Mouse (Mus musculus) intestine, postnatal 0 days (tissue): Measurements from ENCODE around the gene Ankrd63. TPM values are rescaled to one million over a fixed set of nuclear protein-coding genes. Genes with fewer than 3 reads are reported as not detected.

ENCODE experiments used
- ATAC-seq: fragments of 200-750 bp; cut with Nextera tagmentation; 2 replicates; pipeline ENCODE4 v1.8.0; 2017; ENCODE audit warnings: mild to moderate bottlenecking, moderate TSS enrichment, moderate library complexity
- H3K27ac ChIP-seq: fragments of 300-500 bp; sonication (generic); 2 replicates; pipeline ENCODE4 v1.5.1; 2014; ENCODE audit warnings: mild to moderate bottlenecking, low read depth, low read length, moderate library complexity
- H3K27me3 ChIP-seq: fragments of 300-500 bp; sonication (generic); replicated peaks from 2 replicates; pipeline ENCODE4 v1.6.1; 2014; ENCODE audit warnings: low read length, mixed read lengths; ENCODE audit not compliant: control insufficient read depth, insufficient read depth
- H3K36me3 ChIP-seq: fragments of 300-500 bp; sonication (generic); 2 replicates; pipeline ENCODE4 v1.6.1; 2014; ENCODE audit warnings: mild to moderate bottlenecking, moderate library complexity; ENCODE audit not compliant: control insufficient read depth, insufficient read depth
- H3K4me1 ChIP-seq: fragments of 300-500 bp; sonication (generic); replicated peaks from 2 replicates; pipeline ENCODE4 v1.6.1; 2014; ENCODE audit warnings: antibody characterized with exemption, low read length, mixed read lengths; ENCODE audit not compliant: control insufficient read depth, insufficient read depth
- H3K4me2 ChIP-seq: fragments of 300-500 bp; sonication (generic); replicated peaks from 2 replicates; pipeline ENCODE4 v1.6.1; 2014; ENCODE audit warnings: low read depth, mild to moderate bottlenecking, moderate library complexity
- H3K4me3 ChIP-seq: fragments of 300-500 bp; sonication (generic); 2 replicates; pipeline ENCODE4 v1.5.1; 2014; ENCODE audit warnings: low read depth, low read length
- H3K9ac ChIP-seq: fragments of 300-500 bp; sonication (generic); 2 replicates; pipeline ENCODE4 v1.6.1; 2014; ENCODE audit warnings: mild to moderate bottlenecking, low read depth, low read length
- H3K9me3 ChIP-seq: fragments of 300-500 bp; sonication (generic); 2 replicates; pipeline ENCODE4 v1.6.1; 2016; ENCODE audit warnings: mixed run types; ENCODE audit not compliant: control insufficient read depth
- CTCF ChIP-seq: sonication (generic); IDR thresholded peaks from 2 replicates; pipeline ENCODE4 v1.5.1; 2016; ENCODE audit warnings: low read depth, mild to moderate bottlenecking, control low read depth, antibody characterized with exemption, moderate library complexity
- WGBS: fragments of 180-500 bp; shearing (Covaris S2); extraction: QIAGEN DNeasy Blood & Tissue Kit; methylation state at CpG from one replicate; pipeline ENCODE4 v1.1.7; 2014; 5-methylcytosine and 5-hydroxymethylcytosine counted together
- polyA plus RNA-seq: library from polyadenylated mRNA; unstranded; fragments of >200 nt; fragmentation: Nextera tagmentation; extraction: Ambion mirVana; gene quantifications from 2 replicates; pipeline ENCODE4 v1.2.1, GENCODE M21; 2015

Ankrd63 gene
- polyA plus RNA-seq, 1 experiment from 2014 or later: 0.65 TPM

- H3K4me1 ChIP-seq: no peaks in the 10 kb centered on the region
- H3K9ac ChIP-seq: no peak overlapping the region
- no peak overlapping the region; the same call in 1 of the 2 replicates for H3K4me2 ChIP-seq
- H3K4me3 ChIP-seq: no peak overlapping the region
- H3K27ac ChIP-seq: peak overlapping the region; percentile 28; the same call in 1 of the 2 replicates
- H3K9me3 ChIP-seq: no peaks in the 10 kb centered on the region
- H3K27me3 ChIP-seq: peaks cover 4% of the 10 kb centered on the region; the same call in 1 of the 2 replicates
- no peaks in the 10 kb centered on the region for H3K36me3 ChIP-seq
- TF ChIP-seq CTCF: no peak
- no peak for ATAC-seq
- 50% methylated on average over 4 of the region's 4 CpGs for whole genome bisulfite sequencing
Measured at GRCm38 (mm10) chr2:118729194-118729593, 25.4 kb upstream of the Ankrd63 start.

- Histone ChIP-seq H3K4me2 (peak within 1 kb of the TSS; percentile 44), H3K27me3 (peaks cover 4% of the 10 kb centered on the region; the same call in 1 of the 2 replicates), H3K9ac (no peak within 1 kb of the TSS), H3K4me3 (no peak within 1 kb of the TSS), H3K36me3 (no peaks in the 10 kb centered on the region), H3K4me1 (no peaks in the 10 kb centered on the region), H3K9me3 (no peaks in the 10 kb centered on the region), H3K27ac (peak within 1 kb of the TSS; percentile 28)
- TF ChIP-seq CTCF: no peak
- no peak; the same call in 1 of the 2 replicates for ATAC-seq
- 22% methylated on average over 6 of the region's 7 CpGs for WGBS
Measured at GRCm38 (mm10) chr2:118728337-118728736, 24.6 kb upstream of the Ankrd63 start, which contains the start of gene Plcb2. Gene Plcb2 (minus strand): TSS chr2:118728438.

GRCm38 (mm10) chr2:118727911-118728310, 24.1 kb upstream of the Ankrd63 start:
- peak overlapping the region; percentile 44 for H3K4me2 ChIP-seq
- H3K27ac ChIP-seq: peak overlapping the region; percentile 28; the same call in 1 of the 2 replicates
- WGBS: 22% methylated on average over 9 of the region's 9 CpGs
- H3K4me1 ChIP-seq: no peaks in the 10 kb centered on the region
- peaks cover 4% of the 10 kb centered on the region; the same call in 1 of the 2 replicates for H3K27me3 ChIP-seq
- no peaks in the 10 kb centered on the region for H3K36me3 ChIP-seq
- no peak for TF ChIP-seq CTCF
- H3K9me3 ChIP-seq: no peaks in the 10 kb centered on the region
- no peak overlapping the region for H3K9ac ChIP-seq
- H3K4me3 ChIP-seq: no peak overlapping the region
- ATAC-seq: no peak; the same call in 1 of the 2 replicates

GRCm38 (mm10) chr2:118726873-118727272, 23.1 kb upstream of the Ankrd63 start:
- Histone ChIP-seq H3K36me3 (no peaks in the 10 kb centered on the region), H3K27me3 (peaks cover 4% of the 10 kb centered on the region; the same call in 1 of the 2 replicates), H3K27ac (no peak overlapping the region), H3K4me1 (no peaks in the 10 kb centered on the region), H3K9me3 (no peaks in the 10 kb centered on the region), H3K4me2 (no peak overlapping the region), H3K4me3 (no peak overlapping the region), H3K9ac (no peak overlapping the region)
- no peak for ATAC-seq
- no peak for TF ChIP-seq CTCF
- WGBS: 93% methylated on average over 2 of the region's 2 CpGs

- H3K4me2 ChIP-seq: no peak overlapping the region
- H3K36me3 ChIP-seq: no peaks in the 10 kb centered on the region
- H3K9ac ChIP-seq: no peak overlapping the region
- H3K27me3 ChIP-seq: peaks cover 7% of the 10 kb centered on the region; the same call in 1 of the 2 replicates
- H3K4me3 ChIP-seq: no peak overlapping the region
- WGBS: 71% methylated on average over 4 of the region's 4 CpGs
- no peaks in the 10 kb centered on the region for H3K9me3 ChIP-seq
- TF ChIP-seq CTCF: no peak
- no peak for ATAC-seq
- no peaks in the 10 kb centered on the region for H3K4me1 ChIP-seq
- H3K27ac ChIP-seq: no peak overlapping the region
Measured at GRCm38 (mm10) chr2:118725511-118725910, 21.7 kb upstream of the Ankrd63 start.

GRCm38 (mm10) chr2:118723693-118724486, 20.1 kb upstream of the Ankrd63 start:
- 75% methylated on average over 15 of the region's 15 CpGs for WGBS
- Histone ChIP-seq H3K9me3 (no peaks in the 10 kb centered on the region), H3K9ac (no peak overlapping the region), H3K27me3 (peaks cover 7% of the 10 kb centered on the region; the same call in 1 of the 2 replicates), H3K4me3 (no peak overlapping the region), H3K36me3 (no peaks in the 10 kb centered on the region), H3K27ac (no peak overlapping the region), H3K4me1 (no peaks in the 10 kb centered on the region), H3K4me2 (no peak overlapping the region)
- no peak for ATAC-seq
- no peak for TF ChIP-seq CTCF
